Mouse (Mus musculus) hindbrain, embryonic 14.5 days (tissue): Measurements from ENCODE around the gene P3h3. TPM values are rescaled to one million over a fixed set of nuclear protein-coding genes. Genes with fewer than 3 reads are reported as not detected.

Experiments used
- ATAC-seq: fragments of 200-750 bp; cut with Nextera tagmentation; 2 replicates; pipeline ENCODE4 v1.8.0; 2017; ENCODE audit warnings: moderate number of reproducible peaks, mild to moderate bottlenecking, moderate TSS enrichment, moderate library complexity; ENCODE audit not compliant: low FRiP score
- DNase-seq: peaks from one replicate; pipeline ENCODE4 v3.0.0-alpha.2; 2015; ENCODE audit warnings: low spot score
- H3K27ac ChIP-seq: fragments of 300-500 bp; sonication (generic); 2 replicates; pipeline ENCODE4 v1.5.1; 2014; ENCODE audit warnings: mild to moderate bottlenecking, moderate library complexity
- H3K27me3 ChIP-seq: fragments of 300-500 bp; sonication (generic); 2 replicates; pipeline ENCODE4 v1.6.1; 2014; ENCODE audit warnings: mild to moderate bottlenecking, low read length, mixed read lengths; ENCODE audit not compliant: control insufficient read depth, insufficient read depth
- H3K36me3 ChIP-seq: fragments of 300-500 bp; sonication (generic); replicated peaks from 2 replicates; pipeline ENCODE4 v1.6.1; 2014; ENCODE audit not compliant: control insufficient read depth, insufficient read depth
- H3K4me1 ChIP-seq: fragments of 300-500 bp; sonication (generic); replicated peaks from 2 replicates; pipeline ENCODE4 v1.6.1; 2014; ENCODE audit warnings: antibody characterized with exemption, low read length, mixed read lengths; ENCODE audit not compliant: control insufficient read depth, insufficient read depth
- H3K4me2 ChIP-seq: fragments of 300-500 bp; sonication (generic); replicated peaks from 2 replicates; pipeline ENCODE4 v1.6.1; 2014; ENCODE audit warnings: mild to moderate bottlenecking, moderate library complexity
- H3K4me3 ChIP-seq: fragments of 300-500 bp; sonication (generic); replicated peaks from 2 replicates; pipeline ENCODE4 v1.5.1; 2014; ENCODE audit warnings: mild to moderate bottlenecking, low read length
- H3K9ac ChIP-seq: fragments of 300-500 bp; sonication (generic); 2 replicates; pipeline ENCODE4 v1.6.1; 2014
- H3K9me3 ChIP-seq: fragments of 300-500 bp; sonication (generic); 2 replicates; pipeline ENCODE4 v1.6.1; 2016; ENCODE audit warnings: low read length; ENCODE audit not compliant: control insufficient read depth
- WGBS: fragments of 180-500 bp; shearing (Covaris S2); extraction: QIAGEN DNeasy Blood & Tissue Kit; methylation state at CpG from one replicate; pipeline ENCODE4 v1.1.7; 2014; 5-methylcytosine and 5-hydroxymethylcytosine counted together
- polyA plus RNA-seq: library from polyadenylated mRNA; unstranded; fragments of >200 nt; fragmentation: Nextera tagmentation; extraction: Ambion mirVana; gene quantifications from 2 replicates; pipeline ENCODE4 v1.2.1, GENCODE M21; 2014

Gene P3h3
- polyA plus RNA-seq, 1 experiment from 2014 or later, result 17.6 TPM

- H3K9me3 ChIP-seq, result no peaks in the 10 kb centered on the region
- no peaks in the 10 kb centered on the region for H3K27me3 ChIP-seq
- H3K4me1 ChIP-seq, result no peaks in the 10 kb centered on the region
- no peak overlapping the region for H3K4me3 ChIP-seq
- ATAC-seq, result no peak
- no peak overlapping the region for H3K9ac ChIP-seq
- DNase-seq, result no peak
- no peaks in the 10 kb centered on the region for H3K36me3 ChIP-seq
- H3K27ac ChIP-seq, result no peak overlapping the region
- WGBS, result 64% methylated on average over 2 of the region's 3 CpGs
- no peak overlapping the region for H3K4me2 ChIP-seq
These were observed 16.8 kb upstream of the P3h3 start for GRCm38 (mm10) chr6:124874348-124874747.

GRCm38 (mm10) chr6:124866560-124866959 lies 9.0 kb upstream of the P3h3 start:
- H3K4me1 ChIP-seq, result peaks cover 21% of the 10 kb centered on the region
- H3K4me2 ChIP-seq, result no peak overlapping the region
- H3K27ac ChIP-seq, result no peak overlapping the region
- 0 out of 2 replicates have a peak overlapping the region, but pooled peaks have one; percentile 11 for H3K9ac ChIP-seq
- H3K27me3 ChIP-seq, result no peaks in the 10 kb centered on the region
- DNase-seq (no peak), ATAC-seq (no peak)
- no peak overlapping the region for H3K4me3 ChIP-seq
- 62% methylated on average over 6 of the region's 7 CpGs for WGBS
- no peaks in the 10 kb centered on the region for H3K9me3 ChIP-seq
- no peaks in the 10 kb centered on the region for H3K36me3 ChIP-seq

GRCm38 (mm10) chr6:124865766-124866362 lies 8.3 kb upstream of the P3h3 start:
- H3K4me3 ChIP-seq, result no peak overlapping the region
- peaks cover 28% of the 10 kb centered on the region for H3K4me1 ChIP-seq
- H3K9ac ChIP-seq, result peak overlapping the region; percentile 16
- WGBS, result 54% methylated on average over 18 of the region's 18 CpGs
- no peaks in the 10 kb centered on the region for H3K9me3 ChIP-seq
- H3K4me2 ChIP-seq, result no peak overlapping the region
- no peak overlapping the region for H3K27ac ChIP-seq
- no peak for DNase-seq
- no peak for ATAC-seq
- H3K27me3 ChIP-seq, result no peaks in the 10 kb centered on the region
- no peaks in the 10 kb centered on the region; the same call in 1 of the 2 replicates for H3K36me3 ChIP-seq

- H3K27me3 ChIP-seq, result no peaks in the 10 kb centered on the region
- H3K4me2 ChIP-seq, result peak within 1 kb of the TSS; percentile 64
- peaks cover 11% of the 10 kb centered on the region; the same call in 1 of the 2 replicates for H3K36me3 ChIP-seq
- ATAC-seq, result peak; percentile 61
- peak; percentile 62 for DNase-seq
- H3K9ac ChIP-seq, result peak within 1 kb of the TSS; percentile 92
- under 1% methylated on average over 39 of the region's 43 CpGs for WGBS
- H3K27ac ChIP-seq, result peak within 1 kb of the TSS; percentile 91
- peak within 1 kb of the TSS; percentile 62 for H3K4me3 ChIP-seq
- no peaks in the 10 kb centered on the region for H3K9me3 ChIP-seq
- peaks cover 38% of the 10 kb centered on the region for H3K4me1 ChIP-seq
These were observed 6.2 kb upstream of the P3h3 start, which contains the start of gene Gpr162 for GRCm38 (mm10) chr6:124863658-124864298. Gene Gpr162 (minus strand): TSS chr6:124863983.

- peaks cover 44% of the 10 kb centered on the region for H3K4me1 ChIP-seq
- H3K36me3 ChIP-seq, result peaks cover 12% of the 10 kb centered on the region; the same call in 1 of the 2 replicates
- no peak for DNase-seq
- ATAC-seq, result peak; percentile 37; the same call in 1 of the 2 replicates
- H3K27ac ChIP-seq, result peak overlapping the region; percentile 91
- 1% methylated on average over 16 of the region's 16 CpGs for WGBS
- no peaks in the 10 kb centered on the region for H3K27me3 ChIP-seq
- H3K9ac ChIP-seq, result peak overlapping the region; percentile 92
- H3K4me3 ChIP-seq, result peak overlapping the region; percentile 62
- H3K9me3 ChIP-seq, result no peaks in the 10 kb centered on the region
- H3K4me2 ChIP-seq, result peak overlapping the region; percentile 64
These were observed 5.6 kb upstream of the P3h3 start for GRCm38 (mm10) chr6:124863125-124863657.

GRCm38 (mm10) chr6:124862406-124863124 lies 5.0 kb upstream of the P3h3 start:
- H3K4me3 ChIP-seq, result peak overlapping the region; percentile 62
- H3K4me2 ChIP-seq, result peak overlapping the region; percentile 64
- peak overlapping the region; percentile 91 for H3K27ac ChIP-seq
- peak overlapping the region; percentile 92 for H3K9ac ChIP-seq
- WGBS, result 8% methylated on average over 8 of the region's 8 CpGs
- DNase-seq, result no peak
- H3K27me3 ChIP-seq, result no peaks in the 10 kb centered on the region
- H3K36me3 ChIP-seq, result peaks cover 12% of the 10 kb centered on the region; the same call in 1 of the 2 replicates
- ATAC-seq, result peak; percentile 6; the same call in 1 of the 2 replicates
- H3K9me3 ChIP-seq, result no peaks in the 10 kb centered on the region
- peaks cover 49% of the 10 kb centered on the region for H3K4me1 ChIP-seq

- DNase-seq, result no peak
- peak overlapping the region; percentile 62 for H3K4me3 ChIP-seq
- H3K36me3 ChIP-seq, result peaks cover 12% of the 10 kb centered on the region; the same call in 1 of the 2 replicates
- no peaks in the 10 kb centered on the region for H3K27me3 ChIP-seq
- H3K27ac ChIP-seq, result peak overlapping the region; percentile 91; the same call in 1 of the 2 replicates
- peaks cover 49% of the 10 kb centered on the region for H3K4me1 ChIP-seq
- peak overlapping the region; percentile 64 for H3K4me2 ChIP-seq
- ATAC-seq, result no peak
- peak overlapping the region; percentile 92 for H3K9ac ChIP-seq
- WGBS, result 35% methylated on average over 3 of the region's 3 CpGs
- H3K9me3 ChIP-seq, result no peaks in the 10 kb centered on the region
These were observed 4.2 kb upstream of the P3h3 start for GRCm38 (mm10) chr6:124861802-124862201.

- DNase-seq, result no peak
- peak overlapping the region; percentile 92; the same call in 1 of the 2 replicates for H3K9ac ChIP-seq
These were observed 3.7 kb upstream of the P3h3 start for GRCm38 (mm10) chr6:124861266-124861665.

More at GRCm38 (mm10) chr6:124861266-124861665, 3.7 kb upstream of the P3h3 start:
- Histone ChIP-seq H3K27me3 (no peaks in the 10 kb centered on the region), H3K4me2 (peak overlapping the region; percentile 64), H3K9me3 (no peaks in the 10 kb centered on the region), H3K36me3 (peaks cover 12% of the 10 kb centered on the region; the same call in 1 of the 2 replicates), H3K27ac (no peak overlapping the region), H3K4me3 (0 out of 2 replicates have a peak overlapping the region, but pooled peaks have one; percentile 62), H3K4me1 (peaks cover 49% of the 10 kb centered on the region)
- WGBS, result 79% methylated on average over 19 of the region's 19 CpGs
- no peak for ATAC-seq
